Mouse (Mus musculus): ENCODE data around the gene Scaf1. TPM values are rescaled to one million over a fixed set of nuclear protein-coding genes. Genes with fewer than 3 reads are reported as not detected.

Scaf1 gene
- polyA plus RNA-seq, 1 experiment from 2014 or later: 47.2 TPM

- WGBS: 96% methylated on average over 29 of the region's 29 CpGs
- no peaks in the 10 kb centered on the region for H3K9me3 ChIP-seq
- H3K27ac ChIP-seq (replicated peaks): no peak overlapping the region
- H3K4me3 ChIP-seq: no peak overlapping the region
- no peak for ATAC-seq (ENCODE audit: low read depth)
- no peaks in the 10 kb centered on the region for H3K4me1 ChIP-seq (replicated peaks)
- no peak overlapping the region for H3K4me2 ChIP-seq
- H3K36me3 ChIP-seq: peaks cover 98% of the 10 kb centered on the region
- H3K9ac ChIP-seq: no peak overlapping the region
- no peaks in the 10 kb centered on the region for H3K27me3 ChIP-seq
Measured at GRCm38 (mm10) chr7:45007141-45007540, 9.0 kb downstream of the Scaf1 start.

GRCm38 (mm10) chr7:45006503-45006902 is 9.7 kb downstream of the Scaf1 start:
- Histone ChIP-seq H3K4me1 (replicated peaks) (no peaks in the 10 kb centered on the region), H3K9me3 (no peaks in the 10 kb centered on the region), H3K27me3 (no peaks in the 10 kb centered on the region), H3K9ac (no peak overlapping the region), H3K4me3 (no peak overlapping the region), H3K27ac (replicated peaks) (no peak overlapping the region), H3K4me2 (no peak overlapping the region), H3K36me3 (peaks cover 98% of the 10 kb centered on the region)
- ATAC-seq (ENCODE audit: low read depth): no peak
- WGBS: 95% methylated on average over 12 of the region's 12 CpGs

GRCm38 (mm10) chr7:45005321-45005992 is 10.7 kb downstream of the Scaf1 start:
- Histone ChIP-seq H3K4me2 (no peak overlapping the region), H3K9ac (no peak overlapping the region), H3K4me3 (no peak overlapping the region), H3K9me3 (no peaks in the 10 kb centered on the region), H3K27ac (replicated peaks) (no peak overlapping the region), H3K27me3 (no peaks in the 10 kb centered on the region), H3K36me3 (peaks cover 99% of the 10 kb centered on the region), H3K4me1 (replicated peaks) (no peaks in the 10 kb centered on the region; the same call in 1 of the 2 replicates)
- ATAC-seq (ENCODE audit: low read depth): no peak
- 95% methylated on average over 6 of the region's 6 CpGs for WGBS

GRCm38 (mm10) chr7:45004546-45004945 is 11.6 kb downstream of the Scaf1 start:
- H3K4me3 ChIP-seq: no peak overlapping the region
- 0 out of 2 replicates have a peak overlapping the region, but pooled peaks have one; percentile 8 for H3K9ac ChIP-seq
- no peak for ATAC-seq (ENCODE audit: low read depth)
- no peaks in the 10 kb centered on the region for H3K9me3 ChIP-seq
- WGBS: 58% methylated on average over 3 of the region's 3 CpGs
- H3K4me2 ChIP-seq: no peak overlapping the region
- no peaks in the 10 kb centered on the region for H3K27me3 ChIP-seq
- H3K4me1 ChIP-seq (replicated peaks): peaks cover 6% of the 10 kb centered on the region
- H3K36me3 ChIP-seq: peaks cover 98% of the 10 kb centered on the region
- H3K27ac ChIP-seq (replicated peaks): no peak overlapping the region

GRCm38 (mm10) chr7:45002440-45002839 is 13.7 kb downstream of the Scaf1 start:
- ATAC-seq (ENCODE audit: low read depth): no peak
- 93% methylated on average over 7 of the region's 7 CpGs for WGBS
- Histone ChIP-seq H3K4me1 (replicated peaks) (peaks cover 23% of the 10 kb centered on the region), H3K4me2 (no peak overlapping the region), H3K9me3 (no peaks in the 10 kb centered on the region), H3K27ac (replicated peaks) (no peak overlapping the region), H3K9ac (no peak overlapping the region), H3K27me3 (no peaks in the 10 kb centered on the region), H3K4me3 (no peak overlapping the region), H3K36me3 (peaks cover 77% of the 10 kb centered on the region)

- peaks cover 36% of the 10 kb centered on the region for H3K4me1 ChIP-seq (replicated peaks)
- H3K9ac ChIP-seq: 0 out of 2 replicates have a peak overlapping the region, but pooled peaks have one; percentile 12
- H3K36me3 ChIP-seq: peaks cover 59% of the 10 kb centered on the region
- H3K4me2 ChIP-seq: no peak overlapping the region
- H3K4me3 ChIP-seq: no peak overlapping the region
- H3K27ac ChIP-seq (replicated peaks): no peak overlapping the region
- 84% methylated on average over 21 of the region's 21 CpGs for WGBS
- H3K27me3 ChIP-seq: no peaks in the 10 kb centered on the region
- no peak for ATAC-seq (ENCODE audit: low read depth)
- H3K9me3 ChIP-seq: no peaks in the 10 kb centered on the region
Measured at GRCm38 (mm10) chr7:45000539-45001114, 15.5 kb downstream of the Scaf1 start.

- ATAC-seq (ENCODE audit: low read depth): no peak
- no peaks in the 10 kb centered on the region for H3K27me3 ChIP-seq
- H3K9ac ChIP-seq: no peak overlapping the region
- peaks cover 50% of the 10 kb centered on the region for H3K36me3 ChIP-seq
- no peak overlapping the region for H3K27ac ChIP-seq (replicated peaks)
- no peaks in the 10 kb centered on the region for H3K9me3 ChIP-seq
- H3K4me2 ChIP-seq: peak overlapping the region; percentile 79
- H3K4me3 ChIP-seq: no peak overlapping the region
- 81% methylated on average over 11 of the region's 11 CpGs for WGBS
- H3K4me1 ChIP-seq (replicated peaks): peaks cover 36% of the 10 kb centered on the region
Measured at GRCm38 (mm10) chr7:44999753-45000152, 16.4 kb downstream of the Scaf1 start.

- H3K9me3 ChIP-seq: no peaks in the 10 kb centered on the region
- H3K9ac ChIP-seq: peak within 1 kb of the TSS; percentile 79
- WGBS: 6% methylated on average over 18 of the region's 18 CpGs
- H3K27ac ChIP-seq (replicated peaks): peak within 1 kb of the TSS; percentile 83
- H3K27me3 ChIP-seq: no peaks in the 10 kb centered on the region
- ATAC-seq (ENCODE audit: low read depth): no peak
- peaks cover 36% of the 10 kb centered on the region for H3K4me1 ChIP-seq (replicated peaks)
- peaks cover 45% of the 10 kb centered on the region for H3K36me3 ChIP-seq
- peak within 1 kb of the TSS; percentile 58 for H3K4me3 ChIP-seq
- peak within 1 kb of the TSS; percentile 79 for H3K4me2 ChIP-seq
Measured at GRCm38 (mm10) chr7:44998501-44998955, 17.6 kb downstream of the Scaf1 start, which contains the start of gene Bcl2l12. Bcl2l12 (minus strand) TSS chr7:44998712.

- H3K36me3 ChIP-seq: peaks cover 40% of the 10 kb centered on the region
Measured at GRCm38 (mm10) chr7:44997940-44998428, 18.2 kb downstream of the Scaf1 start.

GRCm38 (mm10) chr7:44997231-44997939 is 18.8 kb downstream of the Scaf1 start, which contains the start of gene Irf3:
Irf3 (plus strand) TSS chr7:44997648.
- Histone ChIP-seq H3K4me2 (peak within 1 kb of the TSS; percentile 79), H3K9ac (peak within 1 kb of the TSS; percentile 79), H3K4me3 (peak within 1 kb of the TSS; percentile 58), H3K36me3 (peaks cover 36% of the 10 kb centered on the region), H3K27me3 (no peaks in the 10 kb centered on the region), H3K9me3 (no peaks in the 10 kb centered on the region), H3K4me1 (replicated peaks) (peaks cover 36% of the 10 kb centered on the region), H3K27ac (replicated peaks) (peak within 1 kb of the TSS; percentile 83)
- WGBS: under 1% methylated on average over 43 of the region's 43 CpGs
- peak; percentile 92 for ATAC-seq (ENCODE audit: low read depth)

More at GRCm38 (mm10) chr7:44997940-44998428, 18.2 kb downstream of the Scaf1 start:
- H3K27ac ChIP-seq (replicated peaks): peak overlapping the region; percentile 83
- H3K9ac ChIP-seq: peak overlapping the region; percentile 79
- ATAC-seq (ENCODE audit: low read depth): peak; percentile 12
- H3K4me3 ChIP-seq: peak overlapping the region; percentile 58
- 4% methylated on average over 15 of the region's 15 CpGs for WGBS
- peaks cover 36% of the 10 kb centered on the region for H3K4me1 ChIP-seq (replicated peaks)
- H3K9me3 ChIP-seq: no peaks in the 10 kb centered on the region
- H3K27me3 ChIP-seq: no peaks in the 10 kb centered on the region
- H3K4me2 ChIP-seq: peak overlapping the region; percentile 79

- Histone ChIP-seq H3K4me3 (peak overlapping the region; percentile 58), H3K9ac (peak overlapping the region; percentile 79), H3K27ac (replicated peaks) (no peak overlapping the region; the same call in 1 of the 2 replicates), H3K27me3 (no peaks in the 10 kb centered on the region), H3K36me3 (peaks cover 32% of the 10 kb centered on the region), H3K4me1 (replicated peaks) (peaks cover 36% of the 10 kb centered on the region), H3K9me3 (no peaks in the 10 kb centered on the region), H3K4me2 (peak overlapping the region; percentile 79)
- peak; percentile 3; the same call in 1 of the 2 replicates for ATAC-seq (ENCODE audit: low read depth)
- 18% methylated on average over 10 of the region's 10 CpGs for WGBS
Measured at GRCm38 (mm10) chr7:44996672-44997071, 19.5 kb downstream of the Scaf1 start.
